Mouse (Mus musculus) neural tube, embryonic 15.5 days (tissue): ENCODE measurements around the gene Cacna1g. TPM values are rescaled to one million over a fixed set of nuclear protein-coding genes. Genes with fewer than 3 reads are reported as not detected.

Experiments
- ATAC-seq: fragments of 200-750 bp; cut with Nextera tagmentation; 2 replicates; pipeline ENCODE4 v1.8.0; 2017; ENCODE audit warnings: mild to moderate bottlenecking, moderate TSS enrichment, moderate library complexity; ENCODE audit not compliant: low FRiP score
- H3K27ac ChIP-seq: fragments of 300-500 bp; sonication (generic); replicated peaks from 2 replicates; pipeline ENCODE4 v1.5.1; 2015; ENCODE audit warnings: mild to moderate bottlenecking, inconsistent platforms
- H3K27me3 ChIP-seq: fragments of 300-500 bp; sonication (generic); replicated peaks from 2 replicates; pipeline ENCODE4 v1.6.1; 2015; ENCODE audit warnings: inconsistent platforms
- H3K36me3 ChIP-seq: fragments of 300-500 bp; sonication (generic); 2 replicates; pipeline ENCODE4 v1.6.1; 2015; ENCODE audit warnings: inconsistent platforms
- H3K4me1 ChIP-seq: fragments of 300-500 bp; sonication (generic); 2 replicates; pipeline ENCODE4 v1.6.1; 2015; ENCODE audit warnings: inconsistent platforms
- H3K4me2 ChIP-seq: fragments of 300-500 bp; sonication (generic); 2 replicates; pipeline ENCODE4 v1.6.1; 2015; ENCODE audit warnings: inconsistent platforms, mild to moderate bottlenecking, moderate library complexity
- H3K4me3 ChIP-seq: fragments of 300-500 bp; sonication (generic); replicated peaks from 2 replicates; pipeline ENCODE4 v1.5.1; 2015; ENCODE audit warnings: mild to moderate bottlenecking, inconsistent platforms
- H3K9ac ChIP-seq: fragments of 300-500 bp; sonication (generic); replicated peaks from 2 replicates; pipeline ENCODE4 v1.6.1; 2015; ENCODE audit warnings: mild to moderate bottlenecking, inconsistent platforms
- H3K9me3 ChIP-seq: fragments of 300-500 bp; sonication (generic); replicated peaks from 2 replicates; pipeline ENCODE4 v1.6.1; 2016; ENCODE audit warnings: inconsistent platforms
- WGBS: fragments of 180-500 bp; shearing (Covaris S2); methylation state at CpG from one replicate; pipeline ENCODE4 v1.1.7; 2015; ENCODE audit warnings: mixed read lengths; 5-methylcytosine and 5-hydroxymethylcytosine counted together
- polyA plus RNA-seq: library from polyadenylated mRNA; unstranded; fragments of >200 nt; fragmentation: Nextera tagmentation; extraction: Ambion mirVana; gene quantifications from 2 replicates; pipeline ENCODE4 v1.2.1, GENCODE M21; 2015

Cacna1g gene
- 12.8 and 14.7 TPM in 2 replicates for polyA plus RNA-seq

GRCm38 (mm10) chr11:94473707-94474543 is at the start of gene Cacna1g:
TSS of gene Cacna1g (minus strand) at chr11:94474198.
- peak within 1 kb of the TSS; percentile 92 for H3K4me2 ChIP-seq
- H3K4me1 ChIP-seq: peaks cover 63% of the 10 kb centered on the region
- no peaks in the 10 kb centered on the region for H3K36me3 ChIP-seq
- no peaks in the 10 kb centered on the region for H3K9me3 ChIP-seq
- H3K27me3 ChIP-seq: peaks cover 25% of the 10 kb centered on the region
- peak within 1 kb of the TSS; percentile 95 for H3K9ac ChIP-seq
- H3K27ac ChIP-seq: peak within 1 kb of the TSS; percentile 80
- WGBS: under 1% methylated on average over 43 of the region's 71 CpGs
- peak within 1 kb of the TSS; percentile 92 for H3K4me3 ChIP-seq
- ATAC-seq: peak; percentile 91

- H3K27me3 ChIP-seq: no peaks in the 10 kb centered on the region
- H3K4me2 ChIP-seq: peak within 1 kb of the TSS; percentile 91
- no peaks in the 10 kb centered on the region for H3K9me3 ChIP-seq
- peak within 1 kb of the TSS; percentile 57 for H3K9ac ChIP-seq
- 1% methylated on average over 42 of the region's 42 CpGs for WGBS
- H3K4me1 ChIP-seq: peaks cover 20% of the 10 kb centered on the region
- no peaks in the 10 kb centered on the region for H3K36me3 ChIP-seq
- H3K27ac ChIP-seq: 0 out of 2 replicates have a peak within 1 kb of the TSS, but pooled peaks have one; percentile 33
- H3K4me3 ChIP-seq: peak within 1 kb of the TSS; percentile 52
- peak; percentile 68 for ATAC-seq
Observed at GRCm38 (mm10) chr11:94521219-94521843, 47.3 kb upstream of the Cacna1g start, which contains the start of gene Mycbpap. TSS of gene Mycbpap (minus strand) at chr11:94521742.

GRCm38 (mm10) chr11:94513452-94513851 is 39.5 kb upstream of the Cacna1g start:
- Histone ChIP-seq H3K4me2 (no peak overlapping the region), H3K27ac (no peak overlapping the region), H3K36me3 (no peaks in the 10 kb centered on the region), H3K4me1 (no peaks in the 10 kb centered on the region), H3K9me3 (0 out of 2 replicates have a peak, but pooled peaks cover 5% of the 10 kb centered on the region), H3K9ac (no peak overlapping the region), H3K4me3 (no peak overlapping the region), H3K27me3 (no peaks in the 10 kb centered on the region)
- ATAC-seq: no peak
- 69% methylated on average over 9 of the region's 9 CpGs for WGBS

GRCm38 (mm10) chr11:94508976-94509375 is 35.0 kb upstream of the Cacna1g start:
- H3K4me2 ChIP-seq: no peak overlapping the region
- H3K4me1 ChIP-seq: no peaks in the 10 kb centered on the region
- no peaks in the 10 kb centered on the region for H3K27me3 ChIP-seq
- no peak overlapping the region for H3K9ac ChIP-seq
- WGBS: 91% methylated on average over 10 of the region's 10 CpGs
- no peaks in the 10 kb centered on the region for H3K36me3 ChIP-seq
- no peak overlapping the region for H3K27ac ChIP-seq
- ATAC-seq: no peak
- H3K9me3 ChIP-seq: 0 out of 2 replicates have a peak, but pooled peaks cover 5% of the 10 kb centered on the region
- no peak overlapping the region for H3K4me3 ChIP-seq

GRCm38 (mm10) chr11:94501482-94501881 is 27.5 kb upstream of the Cacna1g start:
- Histone ChIP-seq H3K27ac (no peak overlapping the region), H3K4me2 (no peak overlapping the region), H3K9me3 (no peaks in the 10 kb centered on the region), H3K27me3 (peaks cover 16% of the 10 kb centered on the region; the same call in 1 of the 2 replicates), H3K4me3 (no peak overlapping the region), H3K4me1 (peaks cover 27% of the 10 kb centered on the region), H3K36me3 (no peaks in the 10 kb centered on the region), H3K9ac (no peak overlapping the region)
- WGBS: 93% methylated on average over 8 of the region's 8 CpGs
- no peak for ATAC-seq

- peaks cover 27% of the 10 kb centered on the region for H3K4me1 ChIP-seq
- WGBS: 28% methylated on average over 8 of the region's 8 CpGs
- no peaks in the 10 kb centered on the region for H3K9me3 ChIP-seq
- no peak for ATAC-seq
- no peak overlapping the region for H3K4me3 ChIP-seq
- peak overlapping the region; percentile 63; the same call in 1 of the 2 replicates for H3K4me2 ChIP-seq
- H3K9ac ChIP-seq: no peak overlapping the region
- no peaks in the 10 kb centered on the region for H3K36me3 ChIP-seq
- peaks cover 16% of the 10 kb centered on the region; the same call in 1 of the 2 replicates for H3K27me3 ChIP-seq
- H3K27ac ChIP-seq: no peak overlapping the region
Observed at GRCm38 (mm10) chr11:94500362-94500761, 26.4 kb upstream of the Cacna1g start.

GRCm38 (mm10) chr11:94499661-94500152 is 25.7 kb upstream of the Cacna1g start, which contains the start of gene Epn3:
TSS of gene Epn3 (minus strand) at chr11:94499974.
- Histone ChIP-seq H3K4me3 (peak within 1 kb of the TSS; percentile 30), H3K9ac (0 out of 2 replicates have a peak within 1 kb of the TSS, but pooled peaks have one; percentile 32), H3K4me1 (peaks cover 27% of the 10 kb centered on the region), H3K9me3 (no peaks in the 10 kb centered on the region), H3K27me3 (peaks cover 16% of the 10 kb centered on the region; the same call in 1 of the 2 replicates), H3K4me2 (peak within 1 kb of the TSS; percentile 63), H3K27ac (0 out of 2 replicates have a peak within 1 kb of the TSS, but pooled peaks have one; percentile 20), H3K36me3 (no peaks in the 10 kb centered on the region)
- 0 out of 2 replicates have a peak, but pooled peaks have one; percentile 26 for ATAC-seq
- WGBS: under 1% methylated on average over 26 of the region's 26 CpGs

GRCm38 (mm10) chr11:94499035-94499434 is 25.0 kb upstream of the Cacna1g start:
- peak; percentile 56; the same call in 1 of the 2 replicates for ATAC-seq
- H3K36me3 ChIP-seq: no peaks in the 10 kb centered on the region
- H3K9me3 ChIP-seq: no peaks in the 10 kb centered on the region
- H3K27ac ChIP-seq: no peak overlapping the region
- H3K9ac ChIP-seq: no peak overlapping the region
- H3K4me3 ChIP-seq: peak overlapping the region; percentile 30; the same call in 1 of the 2 replicates
- peaks cover 27% of the 10 kb centered on the region for H3K4me1 ChIP-seq
- H3K4me2 ChIP-seq: peak overlapping the region; percentile 63
- 16% methylated on average over 2 of the region's 2 CpGs for WGBS
- peaks cover 16% of the 10 kb centered on the region; the same call in 1 of the 2 replicates for H3K27me3 ChIP-seq

GRCm38 (mm10) chr11:94498093-94498996 is 24.3 kb upstream of the Cacna1g start:
- peaks cover 16% of the 10 kb centered on the region; the same call in 1 of the 2 replicates for H3K27me3 ChIP-seq
- ATAC-seq: no peak

GRCm38 (mm10) chr11:94495415-94495814 is 21.4 kb upstream of the Cacna1g start:
- Histone ChIP-seq H3K4me2 (no peak overlapping the region), H3K9ac (no peak overlapping the region), H3K27me3 (peaks cover 22% of the 10 kb centered on the region), H3K27ac (no peak overlapping the region), H3K9me3 (no peaks in the 10 kb centered on the region), H3K4me1 (peaks cover 40% of the 10 kb centered on the region), H3K4me3 (no peak overlapping the region), H3K36me3 (no peaks in the 10 kb centered on the region)
- WGBS: 81% methylated on average over 3 of the region's 3 CpGs
- ATAC-seq: no peak

More at GRCm38 (mm10) chr11:94498093-94498996, 24.3 kb upstream of the Cacna1g start:
- H3K27ac ChIP-seq: 0 out of 2 replicates have a peak overlapping the region, but pooled peaks have one; percentile 20
- no peaks in the 10 kb centered on the region for H3K36me3 ChIP-seq
- 20% methylated on average over 19 of the region's 19 CpGs for WGBS
- H3K9ac ChIP-seq: no peak overlapping the region
- H3K9me3 ChIP-seq: no peaks in the 10 kb centered on the region
- H3K4me2 ChIP-seq: peak overlapping the region; percentile 63
- H3K4me3 ChIP-seq: no peak overlapping the region; the same call in 1 of the 2 replicates
- peaks cover 27% of the 10 kb centered on the region for H3K4me1 ChIP-seq
